Mouse (Mus musculus): Measurements from ENCODE around the gene Klhl29. TPM values are rescaled to one million over a fixed set of nuclear protein-coding genes. Genes with fewer than 3 reads are reported as not detected.

Gene Klhl29
- total and polyA plus RNA-seq, 3 experiments = not detected

DNA sequence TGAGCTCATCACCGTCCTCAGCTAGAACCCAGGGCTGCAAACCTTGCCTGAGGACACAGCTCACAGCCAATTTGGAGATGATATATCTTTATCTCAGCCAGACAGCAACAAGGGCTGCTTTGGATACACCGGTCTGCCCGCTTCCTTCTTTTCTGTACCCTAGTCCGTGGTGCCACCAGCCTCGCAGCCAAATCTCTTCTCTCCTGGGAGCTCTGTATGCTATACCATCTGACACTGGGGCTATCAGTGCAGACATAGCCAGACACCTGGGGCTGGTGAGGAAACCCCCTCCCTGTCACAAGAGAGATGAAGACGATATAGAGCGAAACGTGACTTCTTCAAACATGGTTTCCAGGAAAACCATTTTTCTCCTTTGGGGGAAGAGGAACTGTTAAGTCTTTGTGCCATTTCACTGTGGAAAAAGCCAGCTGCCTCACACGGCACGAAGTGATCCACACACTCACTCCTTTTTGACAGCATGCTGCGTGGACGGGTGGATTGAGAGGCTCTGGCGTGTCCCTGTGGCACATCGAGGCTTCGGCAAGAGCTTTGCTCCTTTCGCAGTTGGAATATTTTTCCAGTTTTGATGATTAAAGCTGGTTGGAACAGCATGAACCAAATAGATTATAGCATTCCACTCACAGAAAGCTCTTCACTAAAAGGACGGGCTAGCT, 11.4 kb downstream of the Klhl29 start:
- Histone ChIP-seq H3K4me1 (ENCODE audit: control insufficient read depth in 1 of 2, insufficient read depth in 2 of 2, low read length in 2 of 2) (no peaks in the 10 kb centered on the region), H3K36me3 (ENCODE audit: control insufficient read depth in 1 of 2, insufficient read depth in 2 of 2, low read length in 2 of 2) (no peaks in the 10 kb centered on the region), H3K79me2 (ENCODE audit: control insufficient read depth, insufficient read depth, low read length, poor library complexity) (no peaks in the 10 kb centered on the region), H3K9me3 (replicated peaks; ENCODE audit: insufficient read depth, low read length) (no peaks in the 10 kb centered on the region), H3K27ac (ENCODE audit: control insufficient read depth, low read depth, low read length) (no peak overlapping the region), H3K4me3 (ENCODE audit: control insufficient read depth in 1 of 2, insufficient read depth in 1 of 2, low read depth in 2 of 2, low read length in 2 of 2) (no peak overlapping the region), H3K27me3 (ENCODE audit: control insufficient read depth in 1 of 2, insufficient read depth in 2 of 2, low read length in 2 of 2) (no peaks in the 10 kb centered on the region; a peak in 1 of 4 replicates), H3K9ac (ENCODE audit: control insufficient read depth, low read depth, low read length, poor library complexity, severe bottlenecking) (no peak overlapping the region)
- TF ChIP-seq CTCF (IDR thresholded peaks at IDR 0.05 in 2 of 3, conservative IDR thresholded peaks at IDR 0.05 in 1 of 3; ENCODE audit: control insufficient read depth in 1 of 3, insufficient read depth in 1 of 3, low read depth in 2 of 3, low read length in 3 of 3, poor library complexity in 1 of 3, severe bottlenecking in 1 of 3) (no peak), NRF1 (IDR thresholded peaks at IDR 0.05; ENCODE audit: insufficient read depth, low read depth, low read length, poor library complexity, severe bottlenecking) (no peak), TAL1 (IDR thresholded peaks at IDR 0.05; ENCODE audit: low read length) (no peak), KAT2A (conservative IDR thresholded peaks at IDR 0.05; ENCODE audit: low read depth, low read length) (no peak), E2F4 (IDR thresholded peaks at IDR 0.05; ENCODE audit: borderline replicate concordance, low read depth, low read length) (no peak), MAZ (IDR thresholded peaks at IDR 0.05; ENCODE audit: low read depth, low read length) (no peak), MXI1 (IDR thresholded peaks at IDR 0.05; ENCODE audit: low read depth, low read length) (no peak), UBTF (IDR thresholded peaks at IDR 0.05; ENCODE audit: borderline replicate concordance, insufficient read depth, low read depth, low read length) (no peak)
- no peak for DNase-seq (ENCODE audit: low read depth, low spot score)

DNA sequence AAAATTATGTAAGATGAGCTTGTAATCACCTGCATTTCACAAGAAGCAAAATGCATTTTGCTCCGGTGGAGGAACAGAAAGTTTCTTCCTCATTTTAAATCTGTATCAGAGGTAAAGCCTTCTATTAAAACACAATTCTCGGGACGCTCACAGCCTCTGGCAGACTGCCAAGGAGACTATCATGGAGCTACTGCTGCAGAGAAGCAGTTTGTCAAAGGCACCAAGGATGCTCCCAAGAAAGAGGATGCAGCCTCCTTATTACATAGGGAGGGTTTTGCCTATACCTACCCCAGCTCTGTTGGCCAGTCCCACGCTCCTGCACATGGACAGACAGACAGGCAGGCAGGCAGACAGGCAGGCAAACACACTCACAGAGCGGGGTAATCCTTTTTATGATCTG, 16.4 kb downstream of the Klhl29 start:
- H3K79me2 ChIP-seq (ENCODE audit: control insufficient read depth, insufficient read depth, low read length, poor library complexity) = no peaks in the 10 kb centered on the region
- TF ChIP-seq ZC3H11A (IDR thresholded peaks at IDR 0.05; ENCODE audit: low read depth, low read length) (no peak), CHD1 (IDR thresholded peaks at IDR 0.05; ENCODE audit: low read depth, low read length) (no peak)
- no peak overlapping the region for H3K4me3 ChIP-seq (ENCODE audit: control insufficient read depth in 1 of 2, insufficient read depth in 1 of 2, low read depth in 2 of 2, low read length in 2 of 2)
- no peak overlapping the region for H3K9ac ChIP-seq (ENCODE audit: control insufficient read depth, low read depth, low read length, poor library complexity, severe bottlenecking)
- no peaks in the 10 kb centered on the region for H3K4me1 ChIP-seq (ENCODE audit: control insufficient read depth in 1 of 2, insufficient read depth in 2 of 2, low read length in 2 of 2)
- no peaks in the 10 kb centered on the region for H3K9me3 ChIP-seq (replicated peaks; ENCODE audit: insufficient read depth, low read length)
- no peaks in the 10 kb centered on the region for H3K36me3 ChIP-seq (ENCODE audit: control insufficient read depth in 1 of 2, insufficient read depth in 2 of 2, low read length in 2 of 2)
- peak; percentile 34 for DNase-seq (ENCODE audit: low read depth, low spot score)
- H3K27me3 ChIP-seq (ENCODE audit: control insufficient read depth in 1 of 2, insufficient read depth in 2 of 2, low read length in 2 of 2) = no peaks in the 10 kb centered on the region; a peak in 1 of 4 replicates
- H3K27ac ChIP-seq (ENCODE audit: control insufficient read depth, low read depth, low read length) = no peak overlapping the region

DNA sequence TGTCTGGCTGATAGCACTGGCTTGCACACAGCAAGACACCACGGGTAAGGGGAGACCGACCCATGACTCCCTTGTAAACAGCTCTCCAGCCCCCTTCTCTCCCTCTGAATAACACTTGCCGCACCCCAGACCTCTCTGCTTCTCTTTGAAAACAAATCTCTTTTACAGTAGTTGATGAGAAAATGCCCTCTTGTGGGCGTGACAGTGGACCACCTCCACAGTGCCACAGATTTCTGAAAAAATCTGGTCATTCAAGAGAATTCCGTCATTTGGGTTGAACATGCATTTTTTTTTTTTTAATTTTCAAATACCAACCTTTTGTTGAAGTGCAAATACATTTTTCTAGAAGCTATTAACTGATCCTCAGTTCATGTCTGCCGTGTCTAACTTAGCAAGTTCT, 17.0 kb downstream of the Klhl29 start:
- TF ChIP-seq TBP (IDR thresholded peaks at IDR 0.05; ENCODE audit: low read depth, low read length) = no peak
- TF ChIP-seq HCFC1 (IDR thresholded peaks at IDR 0.05; ENCODE audit: low read depth, low read length) = no peak
- TF ChIP-seq JUND (IDR thresholded peaks at IDR 0.05; ENCODE audit: low read depth, low read length) = no peak
- TF ChIP-seq MAZ (IDR thresholded peaks at IDR 0.05; ENCODE audit: low read depth, low read length) = no peak
- no peak for TF ChIP-seq MXI1 (IDR thresholded peaks at IDR 0.05; ENCODE audit: low read depth, low read length)
- TF ChIP-seq CTCF (IDR thresholded peaks at IDR 0.05 in 2 of 3, conservative IDR thresholded peaks at IDR 0.05 in 1 of 3; ENCODE audit: control insufficient read depth in 1 of 3, insufficient read depth in 1 of 3, low read depth in 2 of 3, low read length in 3 of 3, poor library complexity in 1 of 3, severe bottlenecking in 1 of 3) = no peak
- TF ChIP-seq USF1 (IDR thresholded peaks at IDR 0.05; ENCODE audit: low read depth, low read length) = no peak
- TF ChIP-seq ZC3H11A (IDR thresholded peaks at IDR 0.05; ENCODE audit: low read depth, low read length) = no peak
- TF ChIP-seq MYB (IDR thresholded peaks at IDR 0.05; ENCODE audit: low read depth, low read length) = no peak
- no peak for TF ChIP-seq TAL1 (IDR thresholded peaks at IDR 0.05; ENCODE audit: low read length)
- no peak for TF ChIP-seq BHLHE40 (IDR thresholded peaks at IDR 0.05; ENCODE audit: borderline replicate concordance, low read depth, low read length)
- no peak for TF ChIP-seq GABPA (IDR thresholded peaks at IDR 0.05; ENCODE audit: low read depth, low read length)
- TF ChIP-seq ZMIZ1 (IDR thresholded peaks at IDR 0.05; ENCODE audit: low read depth, low read length) = no peak
- TF ChIP-seq CHD1 (IDR thresholded peaks at IDR 0.05; ENCODE audit: low read depth, low read length) = no peak
- Histone ChIP-seq H3K4me1 (ENCODE audit: control insufficient read depth in 1 of 2, insufficient read depth in 2 of 2, low read length in 2 of 2) (no peaks in the 10 kb centered on the region), H3K36me3 (ENCODE audit: control insufficient read depth in 1 of 2, insufficient read depth in 2 of 2, low read length in 2 of 2) (no peaks in the 10 kb centered on the region), H3K79me2 (ENCODE audit: control insufficient read depth, insufficient read depth, low read length, poor library complexity) (no peaks in the 10 kb centered on the region), H3K27ac (ENCODE audit: control insufficient read depth, low read depth, low read length) (no peak overlapping the region), H3K9me3 (replicated peaks; ENCODE audit: insufficient read depth, low read length) (no peaks in the 10 kb centered on the region), H3K4me3 (ENCODE audit: control insufficient read depth in 1 of 2, insufficient read depth in 1 of 2, low read depth in 2 of 2, low read length in 2 of 2) (no peak overlapping the region), H3K27me3 (ENCODE audit: control insufficient read depth in 1 of 2, insufficient read depth in 2 of 2, low read length in 2 of 2) (no peaks in the 10 kb centered on the region), H3K9ac (ENCODE audit: control insufficient read depth, low read depth, low read length, poor library complexity, severe bottlenecking) (no peak overlapping the region)
- no peak for DNase-seq (ENCODE audit: low read depth, low spot score)
